Mouse (Mus musculus) intestine, postnatal 0 days (tissue): ENCODE measurements at regions not wholly inside any gene's neighbourhood (a gene's known extent, or its start where the extent isn't known, plus 50 kb on each side); places are given as distances from the start of the nearest gene placed in this dataset.

ENCODE experiments used
- ATAC-seq: fragments of 200-750 bp; cut with Nextera tagmentation; 2 replicates; pipeline ENCODE4 v1.8.0; 2017; ENCODE audit warnings: mild to moderate bottlenecking, moderate TSS enrichment, moderate library complexity
- H3K27ac ChIP-seq: fragments of 300-500 bp; sonication (generic); 2 replicates; pipeline ENCODE4 v1.5.1; 2014; ENCODE audit warnings: mild to moderate bottlenecking, low read depth, low read length, moderate library complexity
- H3K27me3 ChIP-seq: fragments of 300-500 bp; sonication (generic); replicated peaks from 2 replicates; pipeline ENCODE4 v1.6.1; 2014; ENCODE audit warnings: low read length, mixed read lengths; ENCODE audit not compliant: control insufficient read depth, insufficient read depth
- H3K36me3 ChIP-seq: fragments of 300-500 bp; sonication (generic); 2 replicates; pipeline ENCODE4 v1.6.1; 2014; ENCODE audit warnings: mild to moderate bottlenecking, moderate library complexity; ENCODE audit not compliant: control insufficient read depth, insufficient read depth
- H3K4me1 ChIP-seq: fragments of 300-500 bp; sonication (generic); replicated peaks from 2 replicates; pipeline ENCODE4 v1.6.1; 2014; ENCODE audit warnings: antibody characterized with exemption, low read length, mixed read lengths; ENCODE audit not compliant: control insufficient read depth, insufficient read depth
- H3K4me2 ChIP-seq: fragments of 300-500 bp; sonication (generic); replicated peaks from 2 replicates; pipeline ENCODE4 v1.6.1; 2014; ENCODE audit warnings: low read depth, mild to moderate bottlenecking, moderate library complexity
- H3K4me3 ChIP-seq: fragments of 300-500 bp; sonication (generic); 2 replicates; pipeline ENCODE4 v1.5.1; 2014; ENCODE audit warnings: low read depth, low read length
- H3K9ac ChIP-seq: fragments of 300-500 bp; sonication (generic); 2 replicates; pipeline ENCODE4 v1.6.1; 2014; ENCODE audit warnings: mild to moderate bottlenecking, low read depth, low read length
- H3K9me3 ChIP-seq: fragments of 300-500 bp; sonication (generic); 2 replicates; pipeline ENCODE4 v1.6.1; 2016; ENCODE audit warnings: mixed run types; ENCODE audit not compliant: control insufficient read depth
- CTCF ChIP-seq: sonication (generic); IDR thresholded peaks from 2 replicates; pipeline ENCODE4 v1.5.1; 2016; ENCODE audit warnings: low read depth, mild to moderate bottlenecking, control low read depth, antibody characterized with exemption, moderate library complexity
- WGBS: fragments of 180-500 bp; shearing (Covaris S2); extraction: QIAGEN DNeasy Blood & Tissue Kit; methylation state at CpG from one replicate; pipeline ENCODE4 v1.1.7; 2014; 5-methylcytosine and 5-hydroxymethylcytosine counted together

DNA sequence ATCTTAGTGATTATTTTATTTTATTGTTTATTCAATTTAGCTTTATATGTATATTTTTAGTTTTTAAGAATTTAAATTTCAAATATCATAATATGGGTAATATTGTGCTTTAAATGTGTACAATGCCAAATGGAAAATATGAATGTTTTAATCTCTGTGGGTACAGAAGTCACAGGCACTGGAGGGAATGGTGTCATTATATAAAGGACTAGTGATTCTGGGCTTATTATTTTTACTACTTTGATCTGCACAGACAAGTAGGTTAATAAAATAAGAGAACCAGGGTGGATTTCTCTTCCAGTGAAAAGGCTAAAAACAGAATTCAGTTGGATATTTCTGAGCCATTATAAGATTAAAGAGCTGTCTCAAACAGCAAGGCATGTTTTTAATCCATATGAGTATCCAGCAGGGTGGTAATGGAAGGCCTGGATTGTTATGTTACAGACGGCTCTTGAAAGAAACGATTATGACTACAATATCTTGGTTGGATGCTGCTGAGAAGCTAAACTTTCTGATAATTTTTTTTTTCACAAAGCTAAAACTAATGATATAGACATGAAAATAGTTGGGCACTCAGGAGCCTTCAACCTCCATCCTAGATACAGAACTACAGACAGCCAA, 563.9 kb downstream of the Slitrk6 start:
- H3K27ac ChIP-seq = no peak overlapping the region
- H3K27me3 ChIP-seq = no peaks in the 10 kb centered on the region
- H3K4me1 ChIP-seq = no peaks in the 10 kb centered on the region
- no peaks in the 10 kb centered on the region for H3K9me3 ChIP-seq
- no peak overlapping the region for H3K4me2 ChIP-seq
- no peak overlapping the region for H3K4me3 ChIP-seq
- H3K9ac ChIP-seq = no peak overlapping the region
- no peaks in the 10 kb centered on the region for H3K36me3 ChIP-seq
- ATAC-seq = no peak
- WGBS = 87% methylated on average over 2 of the region's 2 CpGs
- no peak for TF ChIP-seq CTCF

DNA sequence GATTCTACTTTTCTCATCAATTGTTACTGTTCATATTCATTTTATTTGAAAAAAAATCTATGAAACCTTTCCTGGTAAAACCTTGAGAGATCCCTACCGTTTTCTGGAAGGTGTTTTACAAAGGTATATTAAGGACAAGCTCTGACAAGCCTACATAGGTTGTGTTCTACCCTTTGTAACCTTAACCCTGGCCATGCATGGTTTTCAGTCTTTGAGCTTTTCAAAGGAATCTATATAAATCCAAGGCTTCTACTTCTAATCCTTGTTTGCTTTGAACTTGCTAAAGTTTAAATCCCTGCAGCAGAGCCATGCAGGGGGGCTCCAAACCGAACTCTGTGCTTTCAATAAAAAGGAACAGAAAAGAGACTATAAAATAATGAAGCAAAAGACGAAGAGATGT, 564.5 kb downstream of the Slitrk6 start:
- Histone ChIP-seq H3K27ac (no peak overlapping the region), H3K9ac (no peak overlapping the region), H3K4me2 (no peak overlapping the region), H3K9me3 (no peaks in the 10 kb centered on the region), H3K4me1 (no peaks in the 10 kb centered on the region), H3K4me3 (no peak overlapping the region), H3K36me3 (no peaks in the 10 kb centered on the region), H3K27me3 (no peaks in the 10 kb centered on the region)
- TF ChIP-seq CTCF = no peak
- no peak for ATAC-seq
- 68% methylated on average over 3 of the region's 3 CpGs for WGBS

DNA sequence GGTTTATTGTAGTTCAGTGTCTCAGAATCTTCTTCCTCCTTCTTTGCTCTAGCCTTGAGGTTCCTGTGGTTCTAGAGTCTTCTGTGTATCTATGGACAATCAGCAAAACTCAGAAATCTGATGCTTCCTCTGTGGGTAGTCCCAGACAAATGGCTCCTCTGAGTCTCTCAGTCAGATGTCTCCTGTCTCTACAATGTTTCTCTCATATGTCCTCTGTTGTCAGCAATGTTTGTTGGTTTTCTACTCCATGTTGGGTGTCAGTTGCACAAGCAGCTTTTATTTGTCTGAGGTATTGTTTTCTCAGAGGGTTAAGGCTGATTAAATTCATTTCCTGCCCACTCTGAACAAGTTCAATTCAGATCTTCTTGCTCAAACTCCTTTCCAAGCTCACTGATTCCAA, 575.8 kb downstream of the Slitrk6 start:
- no peak for ATAC-seq
- no peak for TF ChIP-seq CTCF
- Histone ChIP-seq H3K36me3 (no peaks in the 10 kb centered on the region), H3K4me1 (no peaks in the 10 kb centered on the region), H3K27me3 (no peaks in the 10 kb centered on the region), H3K4me3 (no peak overlapping the region), H3K9me3 (no peaks in the 10 kb centered on the region), H3K9ac (no peak overlapping the region), H3K4me2 (no peak overlapping the region), H3K27ac (no peak overlapping the region)

DNA sequence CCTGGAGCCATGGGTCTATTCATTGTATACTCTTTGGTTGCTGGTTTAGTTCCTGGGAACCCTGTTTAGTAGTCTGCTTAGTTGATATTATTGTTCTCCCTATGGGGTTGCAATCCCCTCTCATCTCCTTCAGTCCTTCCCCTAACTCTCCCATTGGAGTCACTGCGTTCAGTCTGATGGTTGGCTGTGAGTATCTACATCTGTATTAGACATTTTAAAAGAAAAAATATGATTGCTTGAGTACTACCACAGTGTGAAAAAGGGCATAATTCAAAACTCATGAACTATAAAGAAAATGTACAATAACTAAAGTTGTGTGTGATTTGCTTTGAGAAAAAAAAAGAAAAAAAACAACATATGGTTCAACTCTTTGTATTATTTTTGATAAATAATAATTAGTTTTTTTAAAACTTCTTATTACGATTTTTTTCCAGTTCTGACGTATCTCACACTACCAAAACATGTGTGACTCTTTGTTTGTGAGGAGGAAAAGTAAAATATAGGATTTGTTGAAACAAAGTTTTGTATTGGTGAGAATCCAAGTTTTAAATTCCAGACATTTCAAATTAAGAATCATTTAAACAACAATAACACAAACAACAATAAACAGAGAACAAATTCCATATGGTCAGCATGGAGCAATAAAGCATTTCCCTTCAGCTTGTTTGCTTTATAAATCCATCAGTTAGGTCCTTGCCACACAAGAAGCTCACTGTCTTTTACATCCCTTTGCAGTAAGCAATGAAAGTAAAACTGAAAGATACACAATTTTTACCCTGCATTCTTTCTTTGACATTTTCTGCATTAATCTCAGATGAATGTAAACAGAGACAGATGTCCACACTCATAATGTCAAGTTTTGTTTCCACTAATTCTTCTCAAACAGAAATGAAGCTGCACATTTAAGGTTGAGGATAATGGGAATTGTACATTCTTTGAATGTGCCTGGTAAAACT, 583.5 kb downstream of the Slitrk6 start:
- Histone ChIP-seq H3K27me3 (no peaks in the 10 kb centered on the region), H3K4me2 (no peak overlapping the region), H3K9me3 (no peaks in the 10 kb centered on the region), H3K4me1 (no peaks in the 10 kb centered on the region), H3K9ac (no peak overlapping the region), H3K36me3 (no peaks in the 10 kb centered on the region), H3K4me3 (no peak overlapping the region), H3K27ac (no peak overlapping the region)
- TF ChIP-seq CTCF = no peak
- WGBS = 65% methylated on average over 3 of the region's 3 CpGs
- ATAC-seq = no peak

DNA sequence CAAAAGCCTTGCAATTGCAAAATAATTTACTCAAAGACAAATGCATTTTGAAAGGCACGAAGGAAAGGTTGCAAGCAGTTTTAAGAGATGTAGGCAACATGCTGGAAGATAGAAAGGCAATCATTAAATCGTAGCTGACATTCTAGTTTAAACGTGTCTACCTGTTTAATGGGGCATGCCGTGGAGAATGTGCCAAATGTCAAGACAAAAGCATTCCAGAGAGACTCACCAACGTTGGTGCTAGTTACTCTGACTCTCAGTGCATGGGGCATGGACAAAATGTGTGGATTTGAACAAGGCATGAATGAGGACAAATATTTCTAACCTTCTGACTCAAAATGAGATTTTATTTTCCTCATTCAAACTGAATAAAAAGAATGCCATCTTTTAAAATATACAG, 586.3 kb downstream of the Slitrk6 start:
- Histone ChIP-seq H3K36me3 (no peaks in the 10 kb centered on the region), H3K9ac (no peak overlapping the region), H3K9me3 (no peaks in the 10 kb centered on the region), H3K27me3 (no peaks in the 10 kb centered on the region), H3K4me3 (no peak overlapping the region), H3K4me2 (no peak overlapping the region), H3K27ac (no peak overlapping the region), H3K4me1 (no peaks in the 10 kb centered on the region)
- no peak for ATAC-seq
- 57% methylated on average over 5 of the region's 5 CpGs for WGBS
- TF ChIP-seq CTCF = no peak

DNA sequence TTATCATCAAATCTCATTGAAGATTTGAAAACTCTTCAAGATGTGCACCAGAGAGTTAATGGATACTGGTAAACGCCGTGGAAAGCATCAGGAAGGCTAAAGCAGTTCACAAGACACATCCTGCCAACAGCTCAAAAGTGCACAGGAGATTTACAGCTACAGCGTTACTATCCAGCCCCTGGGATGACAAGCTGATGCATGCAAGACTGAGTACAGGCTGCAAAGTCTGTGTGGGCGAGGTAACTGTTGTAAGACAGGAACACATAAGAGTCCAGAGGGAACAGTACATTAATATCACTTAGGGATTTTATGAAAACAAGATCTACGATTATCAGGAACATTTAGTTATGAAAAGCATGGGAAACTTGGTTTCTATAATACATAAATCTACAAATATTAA, 626.7 kb downstream of the Slitrk6 start:
- Histone ChIP-seq H3K27ac (no peak overlapping the region), H3K36me3 (no peaks in the 10 kb centered on the region)
- 62% methylated on average over 5 of the region's 5 CpGs for WGBS

More for the DNA sequence above, 626.7 kb downstream of the Slitrk6 start:
- ATAC-seq = no peak
- Histone ChIP-seq H3K4me2 (no peak overlapping the region), H3K4me1 (no peaks in the 10 kb centered on the region), H3K4me3 (no peak overlapping the region), H3K9ac (no peak overlapping the region), H3K27me3 (no peaks in the 10 kb centered on the region), H3K9me3 (no peaks in the 10 kb centered on the region)
- TF ChIP-seq CTCF = no peak
